Mouse (Mus musculus): ENCODE measurements around the gene Crtap. TPM values are rescaled to one million over a fixed set of nuclear protein-coding genes. Genes with fewer than 3 reads are reported as not detected.
A peak's percentile ranks its signal among the peaks of the same experiment; 100 is the strongest.

Gene Crtap
- 10 to 100 TPM in 16 of 26 experiments, 1 to 10 TPM in 10; 3.9 to 43.9 (median 12.5) TPM for total RNA-seq (2018; cell fraction: chromatin; rRNA removed)
- total RNA-seq (2018; cell fraction: cytosol; rRNA removed) = 100 to 1,000 TPM in 2 of 26 experiments, 10 to 100 TPM in 24; 55.4 to 108 (median 75.6) TPM
- total RNA-seq (2018; cell fraction: nucleus; rRNA removed) = 100 to 1,000 TPM in 3 of 26 experiments, 10 to 100 TPM in 23; 18.6 to 129 (median 50.8) TPM
- polyA plus RNA-seq (2018) = 58.8 to 145 TPM (median 96.5 TPM) in 3 replicates

GRCm38 (mm10) chr9:114389905-114390748, at the start of gene Crtap:
Gene Crtap (minus strand): TSS chr9:114390675.
- Histone ChIP-seq H3K27ac (peak within 1 kb of the TSS; percentile 24; the same call in 1 of the 2 replicates), H3K4me3 (ENCODE audit: inconsistent target) (peak within 1 kb of the TSS; percentile 44), H3K36me3 (ENCODE audit: inconsistent target) (no peaks in the 10 kb centered on the region), H3K79me2 (ENCODE audit: inconsistent target) (peaks cover 30% of the 10 kb centered on the region; the same call in 1 of the 2 replicates)
- WGBS (ENCODE audit: missing documents) = 2% methylated on average over 93 of the region's 96 CpGs

DNA sequence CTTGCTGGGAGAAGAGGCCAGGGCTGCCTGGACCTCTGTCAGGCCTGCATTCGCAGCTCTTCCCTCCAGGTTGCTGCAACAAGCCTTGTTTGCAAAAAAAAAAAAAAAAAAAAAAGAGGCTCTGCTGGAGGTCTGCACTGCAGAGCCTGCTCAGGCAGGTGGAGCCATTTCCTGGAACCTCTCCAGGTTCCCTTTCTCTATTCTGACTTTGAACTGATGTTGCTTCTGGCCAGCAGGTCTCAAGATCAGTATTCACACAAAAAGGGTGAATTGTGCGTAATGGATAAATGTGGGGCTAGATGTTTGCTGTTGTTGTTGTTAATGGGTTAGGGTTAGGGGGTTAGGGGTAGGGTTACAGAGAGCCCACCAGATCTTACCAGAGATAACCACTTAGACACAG, 45.2 kb upstream of the Crtap start:
- Histone ChIP-seq H3K36me3 (ENCODE audit: inconsistent target) (peaks cover 42% of the 10 kb centered on the region), H3K27ac (no peak overlapping the region)
- 100% methylated on average over 1 of the region's 2 CpGs for WGBS (ENCODE audit: missing documents)

GRCm38 (mm10) chr9:114428103-114428834, 37.8 kb upstream of the Crtap start:
- H3K36me3 ChIP-seq (ENCODE audit: inconsistent target) = peaks cover 49% of the 10 kb centered on the region
- 84% methylated on average over 12 of the region's 12 CpGs for WGBS (ENCODE audit: missing documents)
- no peak overlapping the region for H3K27ac ChIP-seq
- no peaks in the 10 kb centered on the region for H3K79me2 ChIP-seq (ENCODE audit: inconsistent target)
- no peak overlapping the region for H3K4me3 ChIP-seq (ENCODE audit: inconsistent target)

More for the DNA sequence above, 45.2 kb upstream of the Crtap start:
- Histone ChIP-seq H3K4me3 (ENCODE audit: inconsistent target) (no peak overlapping the region), H3K79me2 (ENCODE audit: inconsistent target) (no peaks in the 10 kb centered on the region)

- no peaks in the 10 kb centered on the region for H3K79me2 ChIP-seq (ENCODE audit: inconsistent target)
- H3K36me3 ChIP-seq (ENCODE audit: inconsistent target) = peaks cover 47% of the 10 kb centered on the region
- H3K27ac ChIP-seq = no peak overlapping the region
- H3K4me3 ChIP-seq (ENCODE audit: inconsistent target) = no peak overlapping the region
- WGBS (ENCODE audit: missing documents) = 76% methylated on average over 8 of the region's 8 CpGs
These were observed 37.0 kb upstream of the Crtap start for GRCm38 (mm10) chr9:114427425-114427824.

GRCm38 (mm10) chr9:114426201-114426600, 35.7 kb upstream of the Crtap start:
- H3K27ac ChIP-seq = no peak overlapping the region
- WGBS (ENCODE audit: missing documents) = 87% methylated on average over 5 of the region's 5 CpGs
- H3K79me2 ChIP-seq (ENCODE audit: inconsistent target) = no peaks in the 10 kb centered on the region
- no peak overlapping the region for H3K4me3 ChIP-seq (ENCODE audit: inconsistent target)
- H3K36me3 ChIP-seq (ENCODE audit: inconsistent target) = peaks cover 50% of the 10 kb centered on the region

- Histone ChIP-seq H3K36me3 (ENCODE audit: inconsistent target) (peaks cover 51% of the 10 kb centered on the region), H3K27ac (no peak overlapping the region), H3K4me3 (ENCODE audit: inconsistent target) (no peak overlapping the region), H3K79me2 (ENCODE audit: inconsistent target) (no peaks in the 10 kb centered on the region)
- WGBS (ENCODE audit: missing documents) = 95% methylated on average over 5 of the region's 5 CpGs
These were observed 35.1 kb upstream of the Crtap start for GRCm38 (mm10) chr9:114425576-114425975.

- Histone ChIP-seq H3K36me3 (ENCODE audit: inconsistent target) (peaks cover 65% of the 10 kb centered on the region), H3K27ac (no peak overlapping the region), H3K79me2 (ENCODE audit: inconsistent target) (no peaks in the 10 kb centered on the region), H3K4me3 (ENCODE audit: inconsistent target) (no peak overlapping the region)
- 90% methylated on average over 7 of the region's 7 CpGs for WGBS (ENCODE audit: missing documents)
These were observed 31.3 kb upstream of the Crtap start for GRCm38 (mm10) chr9:114421797-114422196.

- Histone ChIP-seq H3K27ac (no peak overlapping the region), H3K79me2 (ENCODE audit: inconsistent target) (no peaks in the 10 kb centered on the region), H3K36me3 (ENCODE audit: inconsistent target) (peaks cover 62% of the 10 kb centered on the region), H3K4me3 (ENCODE audit: inconsistent target) (no peak overlapping the region)
- WGBS (ENCODE audit: missing documents) = 73% methylated on average over 3 of the region's 3 CpGs
These were observed 30.6 kb upstream of the Crtap start for GRCm38 (mm10) chr9:114421045-114421444.

GRCm38 (mm10) chr9:114420443-114420842, 30.0 kb upstream of the Crtap start:
- 90% methylated on average over 8 of the region's 8 CpGs for WGBS (ENCODE audit: missing documents)
- H3K36me3 ChIP-seq (ENCODE audit: inconsistent target) = peaks cover 56% of the 10 kb centered on the region
- H3K79me2 ChIP-seq (ENCODE audit: inconsistent target) = no peaks in the 10 kb centered on the region
- no peak overlapping the region for H3K4me3 ChIP-seq (ENCODE audit: inconsistent target)
- H3K27ac ChIP-seq = no peak overlapping the region

DNA sequence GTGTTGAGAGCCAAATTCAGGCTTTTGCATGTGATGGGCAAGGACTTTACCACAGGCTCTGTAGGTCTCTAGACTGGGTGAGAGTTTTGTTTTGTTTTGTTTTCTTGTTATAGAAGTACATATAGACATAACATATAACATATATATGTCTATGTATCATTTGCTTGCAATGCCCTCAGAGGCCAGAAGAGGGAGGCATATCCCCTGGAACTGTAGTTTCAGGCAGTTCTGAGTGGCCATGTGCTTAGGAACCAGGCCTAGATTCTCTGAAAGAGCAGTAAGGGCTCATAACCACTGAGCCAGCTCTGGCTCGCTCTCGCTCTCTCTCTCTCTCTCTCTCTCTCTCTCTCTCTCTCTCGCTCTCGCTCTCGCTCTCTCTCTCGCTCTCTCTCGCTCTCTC, 27.7 kb upstream of the Crtap start:
- Histone ChIP-seq H3K27ac (no peak overlapping the region), H3K4me3 (ENCODE audit: inconsistent target) (no peak overlapping the region), H3K79me2 (ENCODE audit: inconsistent target) (no peaks in the 10 kb centered on the region), H3K36me3 (ENCODE audit: inconsistent target) (peaks cover 42% of the 10 kb centered on the region)
- 95% methylated on average over 6 of the region's 7 CpGs for WGBS (ENCODE audit: missing documents)

DNA sequence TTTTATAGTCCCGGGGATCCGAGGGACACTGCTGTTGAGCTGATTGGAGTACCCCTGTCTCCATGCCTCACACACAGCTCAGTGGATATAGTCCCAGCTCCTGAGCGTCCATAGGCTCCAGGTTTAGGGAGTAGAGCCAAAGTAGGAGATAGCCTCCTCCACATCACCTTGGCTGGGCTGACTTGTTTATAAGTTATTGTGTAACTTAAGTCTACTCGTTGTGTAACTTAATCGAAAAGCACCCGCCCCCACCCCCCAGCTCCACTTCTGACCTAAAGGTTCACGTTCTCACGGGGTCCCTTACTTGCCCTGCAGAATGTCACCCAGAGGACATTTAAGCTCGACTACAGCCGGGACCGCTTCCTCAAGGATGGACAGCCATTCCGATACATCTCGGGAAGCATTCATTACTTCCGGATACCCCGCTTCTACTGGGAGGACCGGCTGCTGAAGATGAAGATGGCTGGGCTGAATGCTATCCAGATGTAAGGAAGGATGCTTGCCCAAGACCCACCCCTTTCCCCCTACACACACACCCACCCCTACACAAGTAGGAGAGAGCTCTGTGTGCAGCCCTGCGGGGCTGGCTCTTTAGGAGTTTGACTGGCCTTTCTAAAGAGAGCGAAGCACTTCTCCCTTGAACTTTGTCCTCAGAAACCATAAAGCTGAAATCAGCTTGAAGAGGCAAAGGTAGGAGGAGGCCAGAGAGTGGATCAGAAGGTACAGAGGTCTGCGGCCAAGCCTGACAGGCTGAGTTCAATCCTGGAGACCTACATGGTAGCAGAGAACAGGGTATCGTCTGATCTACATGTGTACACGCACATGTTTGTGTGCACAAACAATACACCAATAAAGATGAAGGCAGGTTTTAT, 26.4 kb upstream of the Crtap start:
- no peak overlapping the region for H3K27ac ChIP-seq
- no peak overlapping the region for H3K4me3 ChIP-seq (ENCODE audit: inconsistent target)
- WGBS (ENCODE audit: missing documents) = 91% methylated on average over 21 of the region's 21 CpGs
- H3K36me3 ChIP-seq (ENCODE audit: inconsistent target) = peaks cover 46% of the 10 kb centered on the region
- H3K79me2 ChIP-seq (ENCODE audit: inconsistent target) = no peaks in the 10 kb centered on the region

DNA sequence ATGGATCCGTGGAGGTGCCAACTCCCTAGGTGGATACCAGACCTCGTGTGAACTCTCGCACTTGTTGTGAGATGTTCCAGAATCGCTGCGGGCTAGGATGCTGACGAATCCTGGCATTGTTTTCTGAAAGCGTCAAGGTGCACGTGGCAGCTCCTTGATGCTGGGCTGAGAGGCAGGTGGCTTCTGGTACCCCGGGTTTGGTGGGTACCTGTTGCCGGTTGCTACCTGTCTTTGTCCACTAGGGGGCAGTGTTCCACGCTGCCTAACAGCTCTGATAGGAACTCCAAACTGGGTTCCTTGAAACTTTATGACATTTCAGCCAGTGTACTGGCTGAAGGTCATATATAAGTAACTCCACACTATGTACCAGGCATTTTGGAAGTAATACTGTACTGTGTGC, 25.2 kb upstream of the Crtap start:
- Histone ChIP-seq H3K36me3 (ENCODE audit: inconsistent target) (peaks cover 37% of the 10 kb centered on the region), H3K4me3 (ENCODE audit: inconsistent target) (no peak overlapping the region), H3K27ac (no peak overlapping the region), H3K79me2 (ENCODE audit: inconsistent target) (peaks cover 2% of the 10 kb centered on the region; the same call in 1 of the 2 replicates)
- 51% methylated on average over 10 of the region's 11 CpGs for WGBS (ENCODE audit: missing documents)

- peaks cover 39% of the 10 kb centered on the region for H3K36me3 ChIP-seq (ENCODE audit: inconsistent target)
- no peak overlapping the region for H3K27ac ChIP-seq
- H3K4me3 ChIP-seq (ENCODE audit: inconsistent target) = no peak overlapping the region
- 92% methylated on average over 11 of the region's 12 CpGs for WGBS (ENCODE audit: missing documents)
- peaks cover 20% of the 10 kb centered on the region for H3K79me2 ChIP-seq (ENCODE audit: inconsistent target)
These were observed 23.4 kb upstream of the Crtap start for GRCm38 (mm10) chr9:114413866-114414265.

- peaks cover 50% of the 10 kb centered on the region for H3K36me3 ChIP-seq (ENCODE audit: inconsistent target)
- H3K27ac ChIP-seq = no peak overlapping the region
- no peak overlapping the region for H3K4me3 ChIP-seq (ENCODE audit: inconsistent target)
- peaks cover 35% of the 10 kb centered on the region for H3K79me2 ChIP-seq (ENCODE audit: inconsistent target)
- 90% methylated on average over 9 of the region's 9 CpGs for WGBS (ENCODE audit: missing documents)
These were observed 21.9 kb upstream of the Crtap start for GRCm38 (mm10) chr9:114412406-114412805.

Data from macrophage (primary cell).